Comparison of ENCODE assay signal across 18 mouse cellular contexts in genomic region chr13:8369868-8370387, GRCm38 (mm10).
"Had no signal": no experiment of that assay in that cellular context is flagged by ENCODE, and none has a peak within 500 bp of the region (broad histone marks: within the 10 kb centered on the region; RNA-seq: fewer than 3 reads in every experiment).

No protein-coding gene starts in this region.

- H3K9me3 ChIP-seq: liver, embryonic 12.5 days; midbrain, embryonic 10.5 days; midbrain, embryonic 12.5 days; neural tube, embryonic 12.5 days had no signal

- H3K36me3 ChIP-seq: liver, embryonic 12.5 days; midbrain, embryonic 10.5 days; midbrain, embryonic 12.5 days; neural tube, embryonic 12.5 days had no signal

- H3K4me3 ChIP-seq: liver, embryonic 12.5 days; midbrain, embryonic 10.5 days; midbrain, embryonic 12.5 days; myocyte; neural tube, embryonic 12.5 days had no signal

- H3K9ac ChIP-seq: liver, embryonic 12.5 days; liver, embryonic 14.5 days; lung, embryonic 14.5 days; midbrain, embryonic 12.5 days; neural tube, embryonic 12.5 days had no signal

- H3K27me3 ChIP-seq: liver, embryonic 12.5 days; midbrain, embryonic 12.5 days; neural tube, embryonic 12.5 days had no signal

- H3K4me2 ChIP-seq: liver, embryonic 12.5 days; lung, embryonic 14.5 days; midbrain, embryonic 12.5 days; neural tube, embryonic 12.5 days had no signal

- H3K4me1 ChIP-seq: liver, embryonic 12.5 days; midbrain, embryonic 10.5 days; midbrain, embryonic 12.5 days; neural tube, embryonic 12.5 days had no signal

- ATAC-seq: liver, embryonic 12.5 days; midbrain, embryonic 16.5 days had no signal

- DNase-seq: lung, adult 18-20 months; lung, embryonic 14.5 days; lung, postnatal 10 days; lung, postnatal 4 days; midbrain, embryonic 14.5 days; right cerebral cortex, postnatal 25 days; right cerebral cortex, postnatal 4 days; spleen, adult 18-20 months; thymus, adult 18-20 months; thymus, postnatal 14 days; thymus, postnatal 36 days had no signal

- H3K27ac ChIP-seq: liver, embryonic 12.5 days; liver, embryonic 14.5 days; midbrain, embryonic 10.5 days; midbrain, embryonic 12.5 days; neural tube, embryonic 12.5 days had no signal
